Mouse (Mus musculus): ENCODE measurements around the gene Gm10639. TPM values are rescaled to one million over a fixed set of nuclear protein-coding genes. Genes with fewer than 3 reads are reported as not detected.
"Not testable (repeated sequence)": the region's sequence is repeated elsewhere in the genome, so short reads cannot be mapped to it uniquely, and the experiment has no call there.

The Gm10639 gene
- polyA plus RNA-seq, 1 experiment, result not detected

- not testable (repeated sequence) for H3K4me3 ChIP-seq (replicated peaks; ENCODE audit: control insufficient read depth, low read depth, low read length); H3K27ac ChIP-seq (ENCODE audit: control insufficient read depth, insufficient read depth, low read depth, low read length, poor library complexity); H3K4me1 ChIP-seq (ENCODE audit: control insufficient read depth, insufficient read depth, low read length)
- WGBS, result 15% methylated on average over 6 of the region's 6 CpGs
- peak; percentile 63 for TF ChIP-seq CTCF (IDR thresholded peaks at IDR 0.05; ENCODE audit: control insufficient read depth, insufficient read depth, low read length)
These were observed 6.4 kb downstream of the Gm10639 start for GRCm38 (mm10) chr9:78296089-78296488.

- no peaks in the 10 kb centered on the region for H3K4me1 ChIP-seq (ENCODE audit: control insufficient read depth, insufficient read depth, low read length)
- H3K4me3 ChIP-seq (replicated peaks; ENCODE audit: control insufficient read depth, low read depth, low read length), result no peak overlapping the region
- TF ChIP-seq POLR2A (IDR thresholded peaks at IDR 0.05; ENCODE audit: borderline replicate concordance, control insufficient read depth, low read depth, low read length) (no peak), CTCF (IDR thresholded peaks at IDR 0.05; ENCODE audit: control insufficient read depth, insufficient read depth, low read length) (no peak)
- H3K27ac ChIP-seq (ENCODE audit: control insufficient read depth, insufficient read depth, low read depth, low read length, poor library complexity), result no peak overlapping the region
- WGBS, result 77% methylated on average over 1 of the region's 1 CpGs
These were observed 8.5 kb downstream of the Gm10639 start for GRCm38 (mm10) chr9:78298232-78298631.

- H3K4me3 ChIP-seq (replicated peaks; ENCODE audit: control insufficient read depth, low read depth, low read length); H3K27ac ChIP-seq (ENCODE audit: control insufficient read depth, insufficient read depth, low read depth, low read length, poor library complexity); H3K4me1 ChIP-seq (ENCODE audit: control insufficient read depth, insufficient read depth, low read length): not testable (repeated sequence)
- WGBS, result 43% methylated on average over 1 of the region's 1 CpGs
These were observed 9.4 kb downstream of the Gm10639 start for GRCm38 (mm10) chr9:78299143-78299542.

GRCm38 (mm10) chr9:78308122-78308521 is 18.4 kb downstream of the Gm10639 start:
- 72% methylated on average over 3 of the region's 3 CpGs for WGBS
- H3K4me3 ChIP-seq (replicated peaks; ENCODE audit: control insufficient read depth, low read depth, low read length); H3K4me1 ChIP-seq (ENCODE audit: control insufficient read depth, insufficient read depth, low read length); H3K27ac ChIP-seq (ENCODE audit: control insufficient read depth, insufficient read depth, low read depth, low read length, poor library complexity): not testable (repeated sequence)

- no peak for TF ChIP-seq CTCF (IDR thresholded peaks at IDR 0.05; ENCODE audit: control insufficient read depth, insufficient read depth, low read length)
- TF ChIP-seq POLR2A (IDR thresholded peaks at IDR 0.05; ENCODE audit: borderline replicate concordance, control insufficient read depth, low read depth, low read length), result no peak
- no peaks in the 10 kb centered on the region; the same call in 1 of the 2 replicates for H3K4me1 ChIP-seq (ENCODE audit: control insufficient read depth, insufficient read depth, low read length)
- no peak within 1 kb of the TSS for H3K27ac ChIP-seq (ENCODE audit: control insufficient read depth, insufficient read depth, low read depth, low read length, poor library complexity)
- WGBS, result 78% methylated on average over 2 of the region's 2 CpGs
- no peak within 1 kb of the TSS for H3K4me3 ChIP-seq (replicated peaks; ENCODE audit: control insufficient read depth, low read depth, low read length)
These were observed 25.0 kb downstream of the Gm10639 start, which contains the start of gene Omt2a for GRCm38 (mm10) chr9:78314696-78315095. TSS of gene Omt2a (minus strand) at chr9:78314796.

- 0% methylated on average over 1 of the region's 1 CpGs for WGBS
- Histone ChIP-seq H3K4me3 (replicated peaks; ENCODE audit: control insufficient read depth, low read depth, low read length) (no peak overlapping the region), H3K4me1 (ENCODE audit: control insufficient read depth, insufficient read depth, low read length) (no peaks in the 10 kb centered on the region), H3K27ac (ENCODE audit: control insufficient read depth, insufficient read depth, low read depth, low read length, poor library complexity) (no peak overlapping the region)
- TF ChIP-seq POLR2A (IDR thresholded peaks at IDR 0.05; ENCODE audit: borderline replicate concordance, control insufficient read depth, low read depth, low read length) (no peak), CTCF (IDR thresholded peaks at IDR 0.05; ENCODE audit: control insufficient read depth, insufficient read depth, low read length) (no peak)
These were observed 29.8 kb downstream of the Gm10639 start for GRCm38 (mm10) chr9:78319499-78319898.

GRCm38 (mm10) chr9:78327289-78327688 is 37.6 kb downstream of the Gm10639 start, which contains the start of gene Omt2b:
TSS of gene Omt2b (plus strand) at chr9:78327589.
- not testable (repeated sequence) for H3K27ac ChIP-seq (ENCODE audit: control insufficient read depth, insufficient read depth, low read depth, low read length, poor library complexity); H3K4me1 ChIP-seq (ENCODE audit: control insufficient read depth, insufficient read depth, low read length); H3K4me3 ChIP-seq (replicated peaks; ENCODE audit: control insufficient read depth, low read depth, low read length)
- WGBS, result 67% methylated on average over 1 of the region's 1 CpGs

GRCm38 (mm10) chr9:78337050-78337449 is 47.3 kb downstream of the Gm10639 start:
- H3K4me1 ChIP-seq (ENCODE audit: control insufficient read depth, insufficient read depth, low read length); H3K4me3 ChIP-seq (replicated peaks; ENCODE audit: control insufficient read depth, low read depth, low read length); H3K27ac ChIP-seq (ENCODE audit: control insufficient read depth, insufficient read depth, low read depth, low read length, poor library complexity): not testable (repeated sequence)

- peak; percentile 61 for TF ChIP-seq CTCF (IDR thresholded peaks at IDR 0.05; ENCODE audit: control insufficient read depth, insufficient read depth, low read length)
- not testable (repeated sequence) for H3K4me3 ChIP-seq (replicated peaks; ENCODE audit: control insufficient read depth, low read depth, low read length); H3K27ac ChIP-seq (ENCODE audit: control insufficient read depth, insufficient read depth, low read depth, low read length, poor library complexity); H3K4me1 ChIP-seq (ENCODE audit: control insufficient read depth, insufficient read depth, low read length)
- 20% methylated on average over 8 of the region's 8 CpGs for WGBS
These were observed 50.6 kb downstream of the Gm10639 start for GRCm38 (mm10) chr9:78340324-78340723.

- WGBS, result 84% methylated on average over 4 of the region's 4 CpGs
- H3K27ac ChIP-seq (ENCODE audit: control insufficient read depth, insufficient read depth, low read depth, low read length, poor library complexity); H3K4me1 ChIP-seq (ENCODE audit: control insufficient read depth, insufficient read depth, low read length); H3K4me3 ChIP-seq (replicated peaks; ENCODE audit: control insufficient read depth, low read depth, low read length): not testable (repeated sequence)
These were observed 52.8 kb downstream of the Gm10639 start for GRCm38 (mm10) chr9:78342494-78342893.

- H3K27ac ChIP-seq (ENCODE audit: control insufficient read depth, insufficient read depth, low read depth, low read length, poor library complexity); H3K4me1 ChIP-seq (ENCODE audit: control insufficient read depth, insufficient read depth, low read length); H3K4me3 ChIP-seq (replicated peaks; ENCODE audit: control insufficient read depth, low read depth, low read length): not testable (repeated sequence)
- 68% methylated on average over 9 of the region's 9 CpGs for WGBS
These were observed 53.3 kb downstream of the Gm10639 start for GRCm38 (mm10) chr9:78343055-78343454.

GRCm38 (mm10) chr9:78345235-78345634 is 55.5 kb downstream of the Gm10639 start:
- 63% methylated on average over 4 of the region's 4 CpGs for WGBS
- H3K4me3 ChIP-seq (replicated peaks; ENCODE audit: control insufficient read depth, low read depth, low read length); H3K4me1 ChIP-seq (ENCODE audit: control insufficient read depth, insufficient read depth, low read length); H3K27ac ChIP-seq (ENCODE audit: control insufficient read depth, insufficient read depth, low read depth, low read length, poor library complexity): not testable (repeated sequence)

Data from bone marrow, adult 2 months (tissue).